Mouse (Mus musculus) retina, postnatal 7 days (tissue): ENCODE measurements around the gene Pde4a.

Experiments used
- DNase-seq: peaks from one replicate; pipeline ENCODE4 v3.0.0-alpha.2; 2012; ENCODE audit warnings: low read depth, low spot score

Gene Pde4a

GRCm38 (mm10) chr9:21165041-21165951, at the start of gene Pde4a:
Pde4a (plus strand) TSS chr9:21165714.
- DNase-seq: no peak

DNA sequence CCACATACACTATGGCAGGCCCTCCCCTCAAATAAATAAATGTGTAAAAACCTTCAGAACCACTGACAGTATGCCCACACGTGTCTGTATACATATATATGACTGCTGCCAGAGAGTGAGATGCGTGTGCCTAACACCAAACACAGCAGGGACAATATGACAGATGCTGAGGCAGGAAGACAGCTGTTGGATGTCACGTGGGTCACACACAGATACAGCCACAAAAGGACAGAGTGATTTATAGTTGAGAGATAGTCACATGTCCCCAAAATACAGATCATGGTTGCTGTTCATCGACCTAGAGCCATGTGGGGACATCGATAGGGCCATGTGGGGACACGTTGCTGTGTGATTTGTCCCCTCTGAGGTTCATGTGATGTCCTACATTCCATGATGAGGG, 48.4 kb upstream of the Pde4a start:
- DNase-seq: no peak

DNA sequence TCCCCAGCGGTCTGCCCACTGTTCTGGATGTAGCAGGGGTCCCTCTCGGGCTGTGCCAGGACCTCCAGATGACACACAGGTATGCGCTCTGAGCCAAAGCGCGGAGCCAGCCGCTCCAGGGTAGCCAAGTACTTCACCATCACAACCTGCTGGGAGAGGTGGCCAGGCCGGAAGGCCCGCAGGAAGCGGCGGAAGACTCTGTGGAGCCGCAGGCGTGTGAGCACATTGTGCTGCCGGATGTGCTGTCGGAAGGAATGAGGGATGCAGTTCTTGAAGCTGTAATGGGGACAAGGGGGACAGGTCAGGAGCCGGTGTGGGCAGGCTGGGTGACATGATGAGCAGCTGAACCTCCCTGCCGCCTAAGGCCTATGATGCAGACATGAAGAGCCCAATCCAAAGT, 44.0 kb upstream of the Pde4a start:
- DNase-seq: no peak

GRCm38 (mm10) chr9:21124837-21125236, 40.7 kb upstream of the Pde4a start:
- DNase-seq: no peak

GRCm38 (mm10) chr9:21125502-21126258, 39.8 kb upstream of the Pde4a start:
- no peak for DNase-seq

DNA sequence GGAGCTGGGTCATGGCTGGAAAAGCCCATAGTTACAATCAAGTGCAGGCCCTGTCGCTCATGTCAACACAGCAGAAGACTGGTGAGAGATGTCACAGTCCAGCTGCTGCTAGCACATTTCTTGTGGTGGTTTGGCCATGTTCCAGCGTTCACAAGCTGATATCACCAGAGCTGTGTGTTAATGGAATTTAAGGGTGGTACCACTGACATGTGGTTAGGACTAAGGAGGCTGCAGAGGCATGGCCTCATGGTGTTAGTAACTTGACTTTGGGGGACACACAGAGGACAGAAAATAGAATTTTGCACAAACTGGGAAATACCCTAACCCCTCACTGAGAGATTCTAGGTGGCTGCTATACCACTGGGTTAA, 39.3 kb upstream of the Pde4a start:
- no peak for DNase-seq

DNA sequence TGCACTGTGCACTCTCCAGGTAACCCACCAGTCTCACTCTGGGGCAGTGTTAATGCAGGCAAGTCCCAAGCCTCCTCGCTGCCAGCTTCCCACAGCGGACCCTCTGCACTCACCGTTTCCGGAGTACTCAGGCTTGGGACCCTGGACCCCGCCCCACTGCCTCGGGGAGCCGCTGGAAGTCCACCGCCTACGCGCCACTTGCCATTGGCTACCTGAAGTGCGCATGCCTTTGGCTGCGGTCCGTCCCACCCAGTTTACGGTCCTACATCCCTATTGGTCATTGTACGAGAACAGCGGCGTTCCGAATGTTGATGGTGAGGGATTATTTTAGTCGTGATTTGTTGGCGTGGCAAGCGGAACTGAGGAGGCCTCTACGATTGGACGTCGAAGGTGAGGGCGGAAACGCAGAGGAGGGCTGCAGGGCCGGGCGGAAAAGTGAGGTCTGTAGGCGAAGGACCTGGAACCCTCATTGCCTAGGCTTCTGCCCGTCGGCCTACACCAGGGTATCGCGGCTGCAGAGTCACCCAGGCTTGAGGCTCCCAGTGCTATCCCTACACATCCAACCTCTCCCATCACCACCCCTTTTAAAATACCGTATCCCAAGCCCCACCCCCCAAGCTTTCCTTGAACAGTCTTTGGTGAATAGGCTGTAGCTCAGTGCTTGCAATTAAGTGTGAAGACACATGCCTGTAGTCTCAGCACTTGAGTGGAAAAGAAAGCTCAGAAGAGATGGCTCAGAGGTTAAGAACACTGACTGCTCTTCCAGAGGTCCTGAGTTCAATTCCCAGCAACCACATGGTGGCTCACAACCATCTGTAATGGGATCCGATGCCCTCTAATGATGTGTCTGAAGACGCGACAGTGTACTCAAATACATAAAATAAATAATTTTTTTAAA, 34.2 kb upstream of the Pde4a start, which contains the start of gene Tyk2:
Gene Tyk2 (minus strand): TSS at position 185 of the 898 bp plus-strand sequence.
- DNase-seq: peak; percentile 83

GRCm38 (mm10) chr9:21132102-21132775, 33.3 kb upstream of the Pde4a start:
- DNase-seq: no peak

- no peak for DNase-seq
Measured at GRCm38 (mm10) chr9:21133064-21133707, 32.3 kb upstream of the Pde4a start.

GRCm38 (mm10) chr9:21134595-21135328, 30.8 kb upstream of the Pde4a start:
- DNase-seq: no peak

DNA sequence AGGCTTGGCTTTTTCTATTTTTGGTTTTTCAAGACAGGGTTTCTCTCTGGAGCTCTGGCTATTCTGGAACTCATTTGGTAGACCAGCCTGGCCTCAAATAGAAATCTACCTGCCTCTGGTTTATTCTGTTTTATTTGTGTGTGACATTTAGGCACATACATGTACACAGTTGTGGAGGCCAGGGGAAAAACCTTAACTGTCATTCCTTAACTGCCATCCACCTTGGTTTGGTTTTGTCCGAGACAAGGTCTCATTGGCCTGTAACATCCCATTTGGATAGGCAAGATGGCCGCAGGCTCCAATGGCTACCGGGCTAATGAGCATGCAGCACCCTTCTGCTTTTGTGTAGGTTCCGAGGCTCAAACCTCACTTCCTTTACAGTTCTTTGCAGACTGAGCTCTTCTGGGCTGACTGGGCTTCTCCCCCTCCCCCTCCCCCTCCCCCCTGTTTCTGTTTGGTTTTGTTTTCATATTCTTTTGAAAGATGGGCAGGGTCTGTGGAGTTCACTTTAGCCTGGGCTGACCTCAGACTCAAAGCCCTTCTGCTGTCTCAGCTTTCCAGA, 30.1 kb upstream of the Pde4a start:
- DNase-seq: no peak

- no peak for DNase-seq
Measured at GRCm38 (mm10) chr9:21135941-21136381, 29.6 kb upstream of the Pde4a start.

GRCm38 (mm10) chr9:21136401-21136800, 29.1 kb upstream of the Pde4a start:
- DNase-seq: no peak

DNA sequence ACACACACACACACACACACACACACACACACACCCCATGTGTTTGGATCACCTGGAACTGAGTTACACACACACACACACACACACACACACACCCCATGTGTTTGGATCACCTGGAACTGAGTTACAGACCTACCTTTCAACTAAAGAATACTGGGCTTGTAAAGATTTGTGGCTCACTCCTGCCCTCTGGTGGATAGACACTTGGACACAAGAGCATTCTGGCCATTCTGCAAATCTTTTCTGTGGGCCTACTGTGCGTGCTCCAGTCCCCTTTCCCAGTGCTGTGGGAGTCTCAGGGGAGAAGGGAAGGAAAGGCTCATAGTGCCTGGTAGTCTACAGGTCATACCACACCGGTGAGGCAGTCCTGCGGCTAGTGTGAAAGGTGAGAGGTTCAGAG, 28.3 kb upstream of the Pde4a start:
- peak; percentile 55 for DNase-seq

GRCm38 (mm10) chr9:21138386-21138785, 27.1 kb upstream of the Pde4a start:
- no peak for DNase-seq

- no peak for DNase-seq
Measured at GRCm38 (mm10) chr9:21141922-21142321, 23.6 kb upstream of the Pde4a start.

GRCm38 (mm10) chr9:21144361-21144760, 21.2 kb upstream of the Pde4a start:
- no peak for DNase-seq

- no peak for DNase-seq
Measured at GRCm38 (mm10) chr9:21145431-21145830, 20.1 kb upstream of the Pde4a start.

GRCm38 (mm10) chr9:21146722-21147121, 18.8 kb upstream of the Pde4a start:
- DNase-seq: no peak
